Mouse (Mus musculus) MEL (cell line): ENCODE results near the gene Dapk2. TPM values are rescaled to one million over a fixed set of nuclear protein-coding genes. Genes with fewer than 3 reads are reported as not detected.

Source experiments
- DNase-seq: peaks from one replicate; pipeline ENCODE4 v3.0.0; 2011; ENCODE audit warnings: low read depth, low spot score
- H3K27ac ChIP-seq: 2 replicates; pipeline ENCODE4 v1.5.1; 2012; ENCODE audit warnings: low read depth, mild to moderate bottlenecking, control low read depth, low read length, moderate library complexity; ENCODE audit not compliant: control insufficient read depth
- H3K27me3 ChIP-seq, 2 experiments: fragments of 150-350 bp in 1 of 2; sonication (generic) in 1 of 2; 2 replicates each; pipeline ENCODE4 v1.6.1; 2012; ENCODE audit warnings: low read length in 2 of 2, mild to moderate bottlenecking in 2 of 2, improper control_type of control experiment in 1 of 2, moderate library complexity in 1 of 2; ENCODE audit not compliant: insufficient read depth in 2 of 2, control insufficient read depth in 1 of 2
- H3K36me3 ChIP-seq, 2 experiments: 2 replicates each; pipeline ENCODE4 v1.6.1; 2012 to 2014; ENCODE audit warnings: low read length in 2 of 2, improper control_type of control experiment in 1 of 2, inconsistent platforms in 1 of 2, mild to moderate bottlenecking in 1 of 2; ENCODE audit not compliant: insufficient read depth in 2 of 2, control insufficient read depth in 1 of 2
- H3K4me1 ChIP-seq, 2 experiments: fragments of 150-350 bp in 1 of 2; sonication (generic) in 1 of 2; 2 replicates each; pipeline ENCODE4 v1.6.1; 2012; ENCODE audit warnings: low read length in 2 of 2, improper control_type of control experiment in 1 of 2, mild to moderate bottlenecking in 1 of 2; ENCODE audit not compliant: insufficient read depth in 2 of 2, control insufficient read depth in 1 of 2
- H3K4me3 ChIP-seq, 2 experiments: fragments of 150-350 bp in 1 of 2; sonication (generic) in 1 of 2; 2 replicates each; pipeline ENCODE4 v1.5.1; 2012; ENCODE audit warnings: low read depth in 2 of 2, low read length in 2 of 2, mild to moderate bottlenecking in 2 of 2, moderate library complexity in 2 of 2, control low read depth in 1 of 2, improper control_type of control experiment in 1 of 2; ENCODE audit not compliant: control insufficient read depth in 1 of 2, insufficient read depth in 1 of 2
- H3K79me2 ChIP-seq: 2 replicates; pipeline ENCODE4 v1.6.1; 2012; ENCODE audit warnings: mild to moderate bottlenecking, low read length, moderate library complexity; ENCODE audit not compliant: control insufficient read depth, poor library complexity, insufficient read depth
- H3K9ac ChIP-seq: 2 replicates; pipeline ENCODE4 v1.6.1; 2012; ENCODE audit warnings: low read depth, mild to moderate bottlenecking, control low read depth, low read length, moderate library complexity; ENCODE audit not compliant: control insufficient read depth, poor library complexity, severe bottlenecking
- H3K9me3 ChIP-seq: fragments of 150-350 bp; sonication (generic); replicated peaks from 2 replicates; pipeline ENCODE4 v1.6.1; 2012; ENCODE audit warnings: mild to moderate bottlenecking, low read length, improper control_type of control experiment, moderate library complexity; ENCODE audit not compliant: insufficient read depth
- BHLHE40 ChIP-seq: IDR thresholded peaks from 2 replicates; pipeline ENCODE4 v1.6.1; 2012; ENCODE audit warnings: low read depth, mild to moderate bottlenecking, inconsistent platforms, low read length, improper control_type of control experiment, borderline replicate concordance
- CHD1 ChIP-seq: IDR thresholded peaks from 2 replicates; pipeline ENCODE4 v1.6.1; 2012; ENCODE audit warnings: low read depth, mild to moderate bottlenecking, inconsistent platforms, low read length, improper control_type of control experiment
- CHD2 ChIP-seq: IDR thresholded peaks from 2 replicates; pipeline ENCODE4 v1.6.1; 2011; ENCODE audit warnings: low read length, improper control_type of control experiment
- CTCF ChIP-seq, 3 experiments: IDR thresholded peaks in 2 of 3; conservative IDR thresholded peaks in 1 of 3; 2 replicates each; pipeline ENCODE4 v1.5.1; 2011 to 2012; ENCODE audit warnings: low read length in 3 of 3, low read depth in 2 of 3, mild to moderate bottlenecking in 2 of 3, improper control_type of control experiment in 1 of 3, inconsistent platforms in 1 of 3, mixed read lengths in 1 of 3, moderate library complexity in 1 of 3; ENCODE audit not compliant: control insufficient read depth in 1 of 3, insufficient read depth in 1 of 3, poor library complexity in 1 of 3, severe bottlenecking in 1 of 3
- E2F4 ChIP-seq: IDR thresholded peaks from 2 replicates; pipeline ENCODE4 v1.6.1; 2011; ENCODE audit warnings: low read depth, low read length, improper control_type of control experiment, borderline replicate concordance
- ELF1 ChIP-seq: IDR thresholded peaks from 2 replicates; pipeline ENCODE4 v1.6.1; 2014; ENCODE audit warnings: low read depth, mild to moderate bottlenecking, inconsistent platforms, low read length, improper control_type of control experiment, moderate library complexity
- EP300 ChIP-seq, 2 experiments: IDR thresholded peaks; 2 replicates each; pipeline ENCODE4 v1.6.1; 2011; ENCODE audit warnings: improper control_type of control experiment in 2 of 2, low read length in 2 of 2, low read depth in 1 of 2, mild to moderate bottlenecking in 1 of 2
- ETS1 ChIP-seq: IDR thresholded peaks from 2 replicates; pipeline ENCODE4 v1.6.1; 2012; ENCODE audit warnings: low read depth, mild to moderate bottlenecking, inconsistent platforms, low read length, improper control_type of control experiment, moderate library complexity
- GATA1 ChIP-seq: IDR thresholded peaks from 2 replicates; pipeline ENCODE4 v1.6.1; 2011; ENCODE audit warnings: low read depth, low read length, improper control_type of control experiment
- KAT2A ChIP-seq: conservative IDR thresholded peaks from 2 replicates; pipeline ENCODE4 v1.6.1; 2012; ENCODE audit warnings: low read depth, low read length, improper control_type of control experiment, inconsistent platforms
- MAFK ChIP-seq: IDR thresholded peaks from 2 replicates; pipeline ENCODE4 v1.6.1; 2011; ENCODE audit warnings: low read depth, mild to moderate bottlenecking, low read length, improper control_type of control experiment, borderline replicate concordance
- MAZ ChIP-seq: IDR thresholded peaks from 2 replicates; pipeline ENCODE4 v1.6.1; 2012; ENCODE audit warnings: low read depth, mild to moderate bottlenecking, inconsistent platforms, low read length, improper control_type of control experiment
- MEF2A ChIP-seq: IDR thresholded peaks from 2 replicates; pipeline ENCODE4 v1.6.1; 2014; ENCODE audit warnings: low read depth, mild to moderate bottlenecking, inconsistent platforms, low read length, improper control_type of control experiment; ENCODE audit not compliant: poor library complexity, insufficient replicate concordance, severe bottlenecking; ENCODE audit errors: extremely low read depth
- MXI1 ChIP-seq: IDR thresholded peaks from 2 replicates; pipeline ENCODE4 v1.6.1; 2011; ENCODE audit warnings: mild to moderate bottlenecking, low read depth, low read length, improper control_type of control experiment
- MYB ChIP-seq: IDR thresholded peaks from 2 replicates; pipeline ENCODE4 v1.6.1; 2011; ENCODE audit warnings: mild to moderate bottlenecking, low read depth, low read length, improper control_type of control experiment
- MYC ChIP-seq: IDR thresholded peaks from 2 replicates; pipeline ENCODE4 v1.6.1; 2011; ENCODE audit warnings: low read depth, mild to moderate bottlenecking, low read length, improper control_type of control experiment, moderate library complexity
- NELFE ChIP-seq: IDR thresholded peaks from 2 replicates; pipeline ENCODE4 v1.6.1; 2011; ENCODE audit warnings: low read depth, low read length, improper control_type of control experiment
- POLR2AphosphoS5 ChIP-seq: IDR thresholded peaks from 2 replicates; pipeline ENCODE4 v1.6.1; 2012; ENCODE audit warnings: low read depth, borderline replicate concordance, mild to moderate bottlenecking, inconsistent platforms, low read length, moderate library complexity, mixed read lengths
- RAD21 ChIP-seq: IDR thresholded peaks from 2 replicates; pipeline ENCODE4 v1.6.1; 2011; ENCODE audit warnings: mild to moderate bottlenecking, low read depth, low read length, improper control_type of control experiment
- RCOR1 ChIP-seq: IDR thresholded peaks from 2 replicates; pipeline ENCODE4 v1.6.1; 2012; ENCODE audit warnings: low read depth, mild to moderate bottlenecking, inconsistent platforms, low read length, improper control_type of control experiment
- TAL1 ChIP-seq: IDR thresholded peaks from 2 replicates; pipeline ENCODE4 v1.6.1; 2012; ENCODE audit warnings: mild to moderate bottlenecking, inconsistent platforms, low read length, moderate library complexity, mixed read lengths
- TBP ChIP-seq: IDR thresholded peaks from 2 replicates; pipeline ENCODE4 v1.8.0; 2011; ENCODE audit warnings: low read depth, low read length, improper control_type of control experiment
- TCF12 ChIP-seq: IDR thresholded peaks from 2 replicates; pipeline ENCODE4 v1.6.1; 2014; ENCODE audit warnings: low read depth, mild to moderate bottlenecking, inconsistent platforms, low read length, improper control_type of control experiment, moderate library complexity
- UBTF ChIP-seq: IDR thresholded peaks from 2 replicates; pipeline ENCODE4 v1.6.1; 2012; ENCODE audit warnings: low read depth, mild to moderate bottlenecking, inconsistent platforms, low read length, improper control_type of control experiment, moderate library complexity, borderline replicate concordance; ENCODE audit not compliant: insufficient read depth
- USF2 ChIP-seq, 2 experiments: IDR thresholded peaks; 2 replicates each; pipeline ENCODE4 v1.6.1; 2011 to 2012; ENCODE audit warnings: improper control_type of control experiment in 2 of 2, low read length in 2 of 2, borderline replicate concordance in 1 of 2, inconsistent platforms in 1 of 2, low read depth in 1 of 2, mild to moderate bottlenecking in 1 of 2; ENCODE audit not compliant: insufficient read depth in 1 of 2
- ZC3H11A ChIP-seq: IDR thresholded peaks from 2 replicates; pipeline ENCODE4 v1.6.1; 2012; ENCODE audit warnings: low read depth, mild to moderate bottlenecking, inconsistent platforms, low read length, improper control_type of control experiment
- ZKSCAN1 ChIP-seq: IDR thresholded peaks from 2 replicates; pipeline ENCODE4 v1.6.1; 2012; ENCODE audit warnings: low read depth, mild to moderate bottlenecking, inconsistent platforms, low read length, improper control_type of control experiment, moderate library complexity
- ZNF384 ChIP-seq: IDR thresholded peaks from 2 replicates; pipeline ENCODE4 v1.6.1; 2012; ENCODE audit warnings: low read depth, mild to moderate bottlenecking, inconsistent platforms, low read length, improper control_type of control experiment
- polyA plus RNA-seq, 2 experiments: library from polyadenylated mRNA; stranded (reverse) in 1 of 2; unstranded in 1 of 2; fragments of >175 nt in 1 of 2; fragments of >200 nt in 1 of 2; gene quantifications; 2 replicates each; pipeline versions ENCODE4 v1.2.1 to v1.2.4; 2012; ENCODE audit warnings: low replicate concordance in 2 of 2, low read depth in 1 of 2; ENCODE audit not compliant: insufficient read length in 2 of 2, insufficient read depth in 1 of 2, missing spikeins in 1 of 2
- total RNA-seq: library from RNA; depleted of rRNA; stranded (reverse); fragments of 300-350 nt; gene quantifications from 2 replicates; pipeline ENCODE4 v1.2.3, GENCODE M21; 2012

Dapk2 gene
- total and polyA plus RNA-seq, 3 experiments = 5.8 to 8.3 TPM; not detected in 1

- no peak for DNase-seq
- no peaks in the 10 kb centered on the region for H3K79me2 ChIP-seq
- no peak overlapping the region for H3K27ac ChIP-seq
- no peaks in the 10 kb centered on the region for H3K27me3 ChIP-seq
- no peak overlapping the region for H3K9ac ChIP-seq
- H3K4me1 ChIP-seq = peaks cover 18 to 36% of the 10 kb centered on the region in 2 experiments
- peaks cover 0 to 28% of the 10 kb centered on the region in 2 experiments; a peak in 2 of 4 replicates for H3K36me3 ChIP-seq
- H3K9me3 ChIP-seq = no peaks in the 10 kb centered on the region
- no peak overlapping the region for H3K4me3 ChIP-seq
- 0 out of 2 replicates have a peak, but pooled peaks have one; percentile 36 for TF ChIP-seq RCOR1
- TF ChIP-seq EP300 (IDR thresholded peaks at IDR 0.05; ENCODE audit: low read depth in 1 of 2, low read length in 2 of 2) = no peak
- TF ChIP-seq CTCF (IDR thresholded peaks at IDR 0.05 in 2 of 3, conservative IDR thresholded peaks at IDR 0.05 in 1 of 3; ENCODE audit: control insufficient read depth in 1 of 3, insufficient read depth in 1 of 3, low read depth in 2 of 3, low read length in 3 of 3, poor library complexity in 1 of 3, severe bottlenecking in 1 of 3) = peak in 1 of 3 experiments; percentile 5; a peak in 1 of 6 replicates
- TF ChIP-seq ZNF384 = no peak
- TF ChIP-seq NELFE = no peak
- no peak for TF ChIP-seq TAL1
- no peak for TF ChIP-seq MXI1
- TF ChIP-seq UBTF = no peak
- TF ChIP-seq, all 39 proteins: peak for 2
These were observed 79.7 kb downstream of the Dapk2 start for GRCm38 (mm10) chr9:66237742-66238141.

GRCm38 (mm10) chr9:66239173-66239572 lies 81.2 kb downstream of the Dapk2 start:
- Histone ChIP-seq H3K36me3 (peaks cover 0 to 28% of the 10 kb centered on the region in 2 experiments; a peak in 2 of 4 replicates), H3K4me1 (peaks cover 19 to 40% of the 10 kb centered on the region in 2 experiments), H3K9me3 (no peaks in the 10 kb centered on the region), H3K4me3 (peak overlapping the region; percentile 23 to 25), H3K27me3 (no peaks in the 10 kb centered on the region), H3K79me2 (no peaks in the 10 kb centered on the region), H3K9ac (peak overlapping the region; percentile 60), H3K27ac (peak overlapping the region; percentile 83)
- peak; percentile 95 for DNase-seq
- peak; percentile 54 for TF ChIP-seq TAL1
- no peak for TF ChIP-seq USF2 (IDR thresholded peaks at IDR 0.05; ENCODE audit: borderline replicate concordance in 1 of 2, insufficient read depth in 1 of 2, low read depth in 1 of 2, low read length in 2 of 2)
- TF ChIP-seq NELFE = peak; percentile 59
- peak; percentile 80 for TF ChIP-seq ETS1
- peak; percentile 91 for TF ChIP-seq MYB
- no peak for TF ChIP-seq CHD1
- no peak for TF ChIP-seq ZNF384
- TF ChIP-seq CTCF (IDR thresholded peaks at IDR 0.05 in 2 of 3, conservative IDR thresholded peaks at IDR 0.05 in 1 of 3; ENCODE audit: control insufficient read depth in 1 of 3, insufficient read depth in 1 of 3, low read depth in 2 of 3, low read length in 3 of 3, poor library complexity in 1 of 3, severe bottlenecking in 1 of 3) = no peak
- TF ChIP-seq E2F4 = 0 out of 2 replicates have a peak, but pooled peaks have one; percentile 29
- TF ChIP-seq POLR2AphosphoS5 = no peak
- peak; percentile 55; the same call in 1 of the 2 replicates for TF ChIP-seq MXI1
- TF ChIP-seq MYC = peak; percentile 90
- TF ChIP-seq MAFK = peak; percentile 22; the same call in 1 of the 2 replicates
- TF ChIP-seq RCOR1 = peak; percentile 84
- TF ChIP-seq ZKSCAN1 = no peak
- no peak for TF ChIP-seq RAD21
- TF ChIP-seq MAZ = peak; percentile 54; the same call in 1 of the 2 replicates
- no peak for TF ChIP-seq CHD2
- TF ChIP-seq GATA1 = peak; percentile 91
- peak; percentile 41; the same call in 1 of the 2 replicates for TF ChIP-seq ELF1
- TF ChIP-seq BHLHE40 = no peak
- TF ChIP-seq TCF12 = peak; percentile 74
- TF ChIP-seq MEF2A = no peak
- no peak for TF ChIP-seq KAT2A
- TF ChIP-seq TBP = peak; percentile 80
- TF ChIP-seq EP300 (IDR thresholded peaks at IDR 0.05; ENCODE audit: low read depth in 1 of 2, low read length in 2 of 2) = peak; percentile 89 to 97
- 0 out of 2 replicates have a peak, but pooled peaks have one; percentile 14 for TF ChIP-seq ZC3H11A
